Mouse (Mus musculus): ENCODE results near the gene Git1.
"Not testable (repeated sequence)": the region's sequence is repeated elsewhere in the genome, so short reads cannot be mapped to it uniquely, and the experiment has no call there.

Git1 gene

DNA sequence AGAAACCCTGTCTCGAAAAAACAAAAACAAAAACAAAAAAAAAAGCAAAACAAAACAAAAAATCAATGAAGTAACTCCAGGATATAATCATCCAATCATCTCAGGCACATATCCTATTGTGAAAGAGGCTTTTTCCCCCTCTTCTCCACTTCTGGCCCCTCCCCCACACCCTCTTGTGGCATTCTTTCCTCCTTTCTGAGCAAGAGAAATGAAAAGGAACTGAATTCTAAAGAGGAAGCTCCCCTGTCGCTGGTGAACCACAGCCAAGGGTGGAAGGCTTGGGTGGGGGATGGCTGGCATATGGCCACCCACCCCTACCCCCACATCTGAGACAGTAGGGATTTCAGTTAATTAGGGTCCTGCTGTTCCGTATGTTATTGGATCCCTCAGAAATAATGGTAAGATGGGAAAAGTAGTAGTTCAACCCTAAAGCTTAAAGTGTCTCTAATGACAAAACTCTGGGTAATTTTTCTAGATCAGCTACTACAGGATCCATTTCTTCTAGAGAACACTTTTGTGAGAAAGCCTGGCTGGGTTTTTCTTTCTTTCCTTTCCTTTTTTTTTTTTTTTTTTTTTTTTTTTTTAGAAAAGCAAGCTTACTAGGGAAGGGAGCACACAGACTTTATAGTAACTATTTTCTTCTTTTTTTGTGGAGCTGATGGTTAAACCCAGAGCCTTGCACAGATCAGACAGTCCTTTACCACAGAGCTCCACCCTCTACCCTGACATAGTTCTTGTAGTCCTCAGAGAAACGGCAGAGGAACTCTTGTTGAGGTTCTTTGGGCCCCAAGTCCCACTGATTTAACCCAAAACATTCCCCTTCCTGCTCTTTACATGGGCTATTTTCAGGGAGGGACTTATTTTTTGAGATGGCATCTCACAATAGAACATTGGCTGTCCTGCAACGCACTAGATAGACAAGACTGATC lies 27.5 kb downstream of the Git1 start:
- DNase-seq = no peak

DNA sequence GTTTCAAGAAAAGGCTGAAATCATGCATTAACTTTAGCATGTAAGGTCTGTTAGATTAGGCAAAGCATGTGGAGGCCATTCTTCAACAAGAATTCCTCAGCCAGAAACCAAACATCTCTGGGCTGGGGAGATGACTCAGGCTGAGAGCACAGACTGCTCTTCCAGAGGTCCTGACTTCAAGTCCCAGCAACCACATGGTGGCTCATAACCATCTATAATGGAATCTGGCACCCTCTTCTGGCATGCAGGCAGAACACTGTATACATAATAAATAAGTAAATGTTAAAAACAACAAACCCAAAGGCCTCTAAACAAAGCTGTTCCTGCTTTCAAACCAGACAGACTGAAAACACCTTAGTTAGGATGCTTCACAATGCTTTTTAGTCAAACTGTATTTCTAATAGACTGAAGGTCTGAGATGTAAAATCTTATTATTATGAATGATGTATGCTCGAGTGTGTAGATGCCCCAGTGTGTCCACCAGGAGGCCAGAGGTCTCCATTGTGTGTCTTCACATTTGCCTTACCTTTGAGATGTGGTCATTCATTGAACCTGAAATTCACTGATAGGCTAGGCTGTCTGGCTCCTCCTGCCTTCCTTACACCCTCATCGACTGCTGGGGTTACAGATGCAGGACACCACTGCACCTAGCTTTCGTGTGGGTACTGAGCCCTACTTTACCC lies 32.6 kb downstream of the Git1 start:
- DNase-seq = no peak

DNA sequence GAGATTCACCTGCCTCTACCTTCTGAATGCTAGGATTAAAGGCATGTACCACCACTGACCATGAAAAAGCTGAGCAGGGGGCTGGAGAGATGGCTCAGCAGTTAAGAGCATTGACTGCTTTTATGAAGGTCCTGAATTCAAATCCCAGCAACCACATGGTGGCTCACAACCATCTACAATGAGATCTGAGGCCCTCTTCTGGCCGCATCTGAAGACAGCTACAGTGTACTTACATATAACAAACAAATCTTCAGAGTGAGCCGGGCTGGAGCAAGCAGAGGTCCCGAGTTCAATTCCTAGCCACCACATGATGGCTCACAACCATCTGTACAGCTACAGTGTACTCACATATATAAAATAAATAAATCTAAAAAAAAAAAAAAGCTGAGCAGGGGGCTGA lies 35.1 kb downstream of the Git1 start:
- not testable (repeated sequence) for DNase-seq

DNA sequence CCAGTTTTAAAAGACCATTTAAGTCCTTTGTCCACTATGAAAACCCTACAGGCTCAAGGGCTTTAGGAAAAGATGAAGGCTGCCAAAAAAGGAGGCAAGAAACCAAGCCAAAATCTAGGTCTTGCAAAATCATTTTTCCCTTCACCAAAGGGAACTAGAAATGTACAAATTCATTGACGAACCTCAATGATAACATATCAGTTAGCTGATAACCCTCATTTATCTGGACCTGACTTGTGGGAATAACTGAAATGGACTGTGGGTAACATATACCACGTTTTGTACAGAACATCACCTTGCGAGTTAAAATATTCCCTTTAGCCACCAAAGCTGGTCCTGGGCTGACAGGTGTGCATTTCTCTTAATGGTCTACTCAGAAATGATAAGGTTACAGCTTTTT lies 36.3 kb downstream of the Git1 start:
- no peak for DNase-seq

DNA sequence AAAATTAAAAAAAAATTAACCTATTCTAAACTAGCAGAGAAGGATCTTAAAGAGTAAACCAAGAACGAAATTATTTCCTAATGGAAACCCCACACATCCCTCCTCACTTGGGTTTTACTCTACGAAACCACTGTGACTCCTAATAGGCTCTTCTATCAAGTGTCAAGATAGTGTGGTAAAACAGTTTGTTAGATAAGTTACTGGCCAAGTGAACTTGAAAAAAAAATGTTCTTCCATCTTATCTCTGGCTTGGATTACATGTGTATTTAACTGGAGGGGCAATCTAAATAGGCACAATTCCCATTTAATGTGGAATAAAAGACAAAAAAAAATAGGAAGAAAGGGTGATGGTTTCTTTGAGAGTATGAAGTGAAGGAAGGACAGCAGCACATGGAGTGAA lies 37.5 kb downstream of the Git1 start:
- DNase-seq = no peak

DNA sequence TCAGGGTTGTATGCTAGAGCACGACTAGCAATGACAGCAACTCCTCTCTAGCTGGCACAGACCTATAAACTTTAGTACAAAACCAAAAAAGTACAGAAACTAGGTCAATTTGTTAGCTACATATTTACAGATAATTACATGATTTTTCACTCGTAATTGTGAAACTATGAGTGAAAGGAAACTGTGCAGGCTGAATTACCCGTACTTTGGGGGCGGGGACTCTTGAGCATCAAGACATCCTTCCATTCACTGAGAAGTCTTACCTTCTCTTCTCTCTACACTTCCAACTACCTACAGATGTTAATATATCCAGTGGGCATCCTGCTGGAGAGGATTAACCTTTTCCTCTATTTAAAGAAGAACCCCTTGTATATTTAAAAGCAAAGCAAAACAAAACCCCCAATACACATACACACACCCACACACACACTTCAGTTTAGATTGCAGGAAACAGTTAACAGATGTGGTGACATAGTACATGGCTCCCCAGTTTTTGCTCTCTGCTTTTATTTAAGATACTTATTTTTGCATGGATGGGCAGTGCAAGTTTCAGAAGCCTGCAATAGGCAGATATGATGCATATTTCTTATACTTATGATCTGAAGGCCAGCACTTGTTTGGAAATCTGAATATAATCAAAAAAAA lies 39.0 kb downstream of the Git1 start:
- no peak for DNase-seq

DNA sequence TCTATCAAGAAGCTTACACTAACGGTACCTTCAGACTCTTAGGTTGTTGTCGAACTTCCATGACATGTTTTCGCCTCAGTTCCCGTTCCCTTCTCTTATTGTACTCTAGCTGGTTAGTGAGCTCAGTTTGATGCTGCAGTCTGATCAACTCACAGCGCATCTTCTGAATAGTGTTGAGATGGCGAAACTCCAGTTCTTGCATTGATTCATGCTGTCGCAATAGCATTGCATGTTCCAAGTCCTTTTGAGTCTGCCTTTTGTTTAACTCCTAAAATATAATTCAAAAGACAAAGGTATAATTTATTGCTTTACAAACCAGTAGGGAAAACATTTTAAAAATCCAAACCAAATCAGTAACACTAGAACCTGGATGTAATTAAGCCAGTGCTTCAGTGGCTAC lies 51.9 kb downstream of the Git1 start:
- DNase-seq = no peak
